Mouse (Mus musculus): ENCODE data around the gene Tesmin. TPM values are rescaled to one million over a fixed set of nuclear protein-coding genes. Genes with fewer than 3 reads are reported as not detected.

The Tesmin gene
- polyA plus RNA-seq (2016; fragmentation: Nextera tagmentation; extraction: Ambion mirVana), result 0.21 and 1.1 TPM in 2 replicates

DNA sequence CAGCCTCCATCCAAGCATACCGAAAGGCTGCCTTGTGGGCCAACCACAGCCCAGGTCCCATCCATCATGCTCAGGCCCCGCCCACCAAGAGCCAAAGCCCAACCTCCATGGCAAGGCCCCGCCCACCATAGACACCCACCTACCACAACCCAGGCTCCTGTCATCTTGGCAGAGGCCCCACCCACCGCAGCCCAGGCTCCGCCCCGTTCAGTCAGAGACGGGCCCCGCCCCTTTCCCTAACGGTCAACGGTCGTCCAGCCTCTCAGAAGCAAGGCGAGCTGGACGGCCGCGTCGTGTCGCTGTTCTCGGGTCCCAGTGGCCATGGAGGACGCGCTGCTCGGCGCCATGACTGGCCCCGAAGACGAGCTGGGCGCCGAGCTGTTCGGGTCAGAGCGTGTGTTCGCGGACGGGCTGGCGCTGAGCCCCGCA, at the start of gene Tesmin:
Tesmin (plus strand) TSS at position 229 of the 429 bp plus-strand sequence.
- Histone ChIP-seq H3K36me3 (peaks cover 7% of the 10 kb centered on the region; the same call in 1 of the 2 replicates), H3K4me1 (peaks cover 26% of the 10 kb centered on the region), H3K27ac (peak within 1 kb of the TSS; percentile 88), H3K4me3 (peak within 1 kb of the TSS; percentile 62), H3K9me3 (peaks cover 3% of the 10 kb centered on the region; the same call in 1 of the 2 replicates), H3K27me3 (ENCODE audit: insufficient read depth, poor library complexity, severe bottlenecking) (0 out of 2 replicates have a peak, but pooled peaks cover 3% of the 10 kb centered on the region)
- 4% methylated on average over 33 of the region's 33 CpGs for WGBS
- DNase-seq (ENCODE audit: low spot score), result peak; percentile 95

DNA sequence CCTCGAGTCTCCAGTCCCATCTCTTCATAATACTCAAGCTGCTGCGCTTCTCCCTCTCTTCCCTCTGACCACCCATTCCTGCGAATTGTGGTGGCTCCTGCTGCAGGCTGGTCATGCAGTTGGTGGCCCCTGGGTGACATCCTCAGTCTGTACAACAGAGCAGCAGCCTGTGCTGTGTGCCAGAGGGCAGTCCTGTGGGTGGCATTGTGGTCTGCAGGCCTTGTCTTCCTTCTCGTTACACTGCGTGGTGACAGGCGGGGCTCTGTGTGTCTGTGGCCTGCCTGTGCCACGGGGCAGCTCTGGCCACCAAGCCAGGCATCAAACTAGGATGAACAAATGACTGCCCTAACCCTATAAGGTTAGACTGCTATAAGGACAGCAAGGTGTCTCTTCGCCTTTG, 49.5 kb upstream of the Tesmin start:
- no peaks in the 10 kb centered on the region for H3K36me3 ChIP-seq
- H3K9me3 ChIP-seq, result no peaks in the 10 kb centered on the region
- no peaks in the 10 kb centered on the region for H3K27me3 ChIP-seq (ENCODE audit: insufficient read depth, poor library complexity, severe bottlenecking)
- H3K4me1 ChIP-seq, result peaks cover 3% of the 10 kb centered on the region; the same call in 1 of the 2 replicates
- no peak for DNase-seq (ENCODE audit: low spot score)
- 80% methylated on average over 8 of the region's 8 CpGs for WGBS
- no peak overlapping the region for H3K4me3 ChIP-seq
- H3K27ac ChIP-seq, result no peak overlapping the region

DNA sequence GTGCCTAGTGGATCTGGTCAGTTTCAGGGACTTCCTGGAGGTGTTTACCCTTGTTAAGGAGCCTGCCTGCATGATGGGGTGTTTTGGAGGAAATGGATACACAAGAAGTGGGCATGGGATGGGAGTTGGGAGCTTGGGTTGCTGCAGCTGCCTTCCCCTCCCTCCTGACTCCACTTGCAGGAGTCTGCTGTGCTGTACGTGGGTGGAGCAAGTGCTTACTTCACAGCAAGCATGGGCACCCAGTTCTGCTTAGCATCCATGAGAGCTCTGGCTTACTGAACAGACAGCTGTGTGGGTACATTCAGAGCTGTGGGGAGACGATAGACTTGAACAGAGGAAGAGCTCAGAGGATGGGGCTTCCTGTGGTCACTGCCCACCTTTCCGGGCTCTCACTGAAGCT, 47.6 kb upstream of the Tesmin start:
- DNase-seq (ENCODE audit: low spot score), result no peak
- no peak overlapping the region for H3K27ac ChIP-seq
- H3K4me3 ChIP-seq, result no peak overlapping the region
- 69% methylated on average over 3 of the region's 3 CpGs for WGBS
- no peaks in the 10 kb centered on the region for H3K9me3 ChIP-seq
- H3K36me3 ChIP-seq, result no peaks in the 10 kb centered on the region
- no peaks in the 10 kb centered on the region; the same call in 1 of the 2 replicates for H3K4me1 ChIP-seq
- H3K27me3 ChIP-seq (ENCODE audit: insufficient read depth, poor library complexity, severe bottlenecking), result no peaks in the 10 kb centered on the region

DNA sequence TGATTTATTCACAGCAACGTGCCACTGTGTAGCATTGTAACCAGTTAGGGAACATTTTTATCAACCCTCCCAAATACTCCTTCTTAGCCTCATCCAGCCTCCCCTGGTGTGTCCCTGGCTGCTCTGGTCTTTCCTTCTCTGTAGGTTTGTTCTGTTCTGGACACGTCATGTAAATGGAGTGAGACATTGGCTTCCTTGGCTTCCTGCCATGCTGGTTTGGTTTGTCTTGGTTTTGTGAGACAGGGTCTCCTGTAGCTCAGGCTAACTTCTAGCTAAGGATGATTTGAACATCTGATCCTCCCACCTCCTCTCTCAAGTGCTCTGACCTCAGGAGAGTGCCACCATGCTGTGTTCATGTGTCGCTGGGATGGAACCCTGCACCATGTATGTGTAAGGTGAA, 44.7 kb upstream of the Tesmin start:
- no peak for DNase-seq (ENCODE audit: low spot score)
- no peaks in the 10 kb centered on the region for H3K27me3 ChIP-seq (ENCODE audit: insufficient read depth, poor library complexity, severe bottlenecking)
- 73% methylated on average over 3 of the region's 3 CpGs for WGBS
- H3K27ac ChIP-seq, result no peak overlapping the region
- H3K9me3 ChIP-seq, result no peaks in the 10 kb centered on the region
- no peaks in the 10 kb centered on the region; the same call in 1 of the 2 replicates for H3K4me1 ChIP-seq
- H3K4me3 ChIP-seq, result no peak overlapping the region
- no peaks in the 10 kb centered on the region for H3K36me3 ChIP-seq

DNA sequence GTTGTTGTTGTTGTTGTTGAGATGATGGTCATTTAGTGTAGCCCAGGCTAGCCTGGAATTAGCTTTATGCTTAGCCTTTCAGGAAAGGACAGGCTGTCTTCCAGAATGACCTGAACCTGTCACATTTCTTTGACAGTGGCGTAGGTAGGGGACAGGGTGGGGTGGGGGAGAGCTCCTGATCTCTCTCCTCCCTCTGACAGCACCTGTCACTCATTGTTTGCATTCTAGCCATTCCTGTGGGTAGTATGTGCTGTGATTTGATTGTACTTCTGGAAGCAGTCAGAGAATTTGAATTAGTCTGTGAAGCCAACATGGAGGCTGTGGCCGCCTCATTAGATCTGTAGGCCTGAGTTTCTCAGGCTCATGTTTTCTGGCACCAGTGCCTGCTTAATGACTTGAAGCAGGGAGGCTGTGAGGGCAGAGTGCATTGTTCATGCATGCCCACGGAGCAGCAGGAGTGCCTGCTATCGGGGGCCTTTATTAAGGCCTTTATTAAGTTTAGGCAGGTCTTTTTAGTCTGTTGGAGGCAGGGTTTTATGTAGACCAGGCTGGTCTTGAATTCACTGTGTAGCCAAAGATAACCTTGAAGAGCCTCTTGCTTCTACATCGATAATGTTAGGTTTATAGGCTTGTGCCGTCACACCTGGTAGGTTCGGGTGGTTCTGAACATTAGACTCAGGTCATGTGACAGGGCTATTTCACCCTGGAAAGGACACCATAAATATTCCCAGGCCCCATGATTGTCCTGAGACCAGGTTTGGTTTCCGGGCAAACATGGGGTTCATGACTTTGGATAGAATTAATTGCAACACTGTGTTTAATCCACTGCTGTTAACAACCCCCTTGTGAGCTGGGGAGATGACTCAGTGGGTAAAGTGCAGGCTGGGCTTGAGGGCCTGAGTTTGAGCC, 43.8 kb upstream of the Tesmin start:
- Histone ChIP-seq H3K27ac (no peak overlapping the region), H3K36me3 (peaks cover 4% of the 10 kb centered on the region; the same call in 1 of the 2 replicates), H3K4me3 (no peak overlapping the region), H3K27me3 (ENCODE audit: insufficient read depth, poor library complexity, severe bottlenecking) (no peaks in the 10 kb centered on the region), H3K9me3 (no peaks in the 10 kb centered on the region), H3K4me1 (no peaks in the 10 kb centered on the region; the same call in 1 of the 2 replicates)
- no peak for DNase-seq (ENCODE audit: low spot score)
- WGBS, result 86% methylated on average over 8 of the region's 8 CpGs

DNA sequence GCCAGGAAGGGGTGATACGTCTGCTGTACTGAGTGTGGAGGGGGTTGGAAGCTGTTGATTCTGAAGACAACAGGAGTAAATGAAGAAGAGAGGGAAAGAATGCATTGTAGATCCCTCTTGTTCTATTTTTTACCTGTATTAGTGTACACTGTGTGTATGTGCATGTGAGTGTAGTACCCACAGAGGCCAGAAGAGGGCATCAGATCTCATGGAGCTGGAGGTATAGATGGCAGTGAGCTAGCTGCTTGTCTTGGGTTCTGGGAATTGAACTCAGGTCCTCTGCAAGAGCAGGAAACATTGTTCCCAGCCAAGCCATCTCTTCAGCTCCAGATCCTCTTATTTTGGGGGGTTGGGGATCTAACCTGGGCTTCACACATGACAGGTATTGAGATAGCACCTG, 40.9 kb upstream of the Tesmin start:
- WGBS, result 90% methylated on average over 1 of the region's 1 CpGs
- H3K27me3 ChIP-seq (ENCODE audit: insufficient read depth, poor library complexity, severe bottlenecking), result no peaks in the 10 kb centered on the region
- no peaks in the 10 kb centered on the region for H3K9me3 ChIP-seq
- H3K36me3 ChIP-seq, result peaks cover 6% of the 10 kb centered on the region; the same call in 1 of the 2 replicates
- DNase-seq (ENCODE audit: low spot score), result no peak
- no peak overlapping the region for H3K27ac ChIP-seq
- no peak overlapping the region for H3K4me3 ChIP-seq
- no peaks in the 10 kb centered on the region; the same call in 1 of the 2 replicates for H3K4me1 ChIP-seq

DNA sequence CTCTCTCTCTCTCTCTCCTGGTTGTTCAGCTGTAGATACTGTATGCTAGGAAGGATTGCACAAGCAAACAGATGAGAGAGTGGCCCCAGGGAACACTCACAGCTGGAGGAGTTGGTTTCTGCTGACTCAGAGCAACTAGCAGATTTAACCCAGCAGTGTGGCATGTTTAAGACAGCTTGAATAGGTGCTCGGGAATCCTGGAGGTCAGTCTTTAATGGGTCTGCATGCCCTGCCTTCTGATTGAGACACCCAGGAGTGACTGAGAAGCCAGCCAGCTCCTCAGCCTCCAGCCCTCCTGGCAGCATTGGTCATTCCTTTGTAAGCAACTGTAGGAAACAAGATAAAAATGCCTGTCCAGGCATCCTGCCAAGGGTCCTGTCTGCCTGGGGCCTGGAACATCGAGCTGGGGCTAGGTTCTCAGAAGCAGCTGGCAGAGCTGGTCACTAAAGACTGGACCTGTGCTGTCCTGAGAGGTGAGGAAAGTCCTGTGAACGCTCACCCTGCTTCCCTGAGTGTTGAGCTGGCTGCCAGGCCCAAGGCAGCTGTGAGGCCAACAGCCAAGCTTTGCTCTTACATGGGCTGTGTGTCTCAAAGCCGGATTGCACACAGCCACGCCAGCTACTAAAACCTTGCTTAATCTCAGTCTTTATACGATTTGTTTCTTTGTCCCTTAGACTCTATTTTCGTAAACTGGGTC, 35.1 kb upstream of the Tesmin start:
- no peak for DNase-seq (ENCODE audit: low spot score)
- 52% methylated on average over 7 of the region's 7 CpGs for WGBS
- H3K27me3 ChIP-seq (ENCODE audit: insufficient read depth, poor library complexity, severe bottlenecking), result no peaks in the 10 kb centered on the region
- H3K4me3 ChIP-seq, result no peak overlapping the region
- H3K4me1 ChIP-seq, result peaks cover 8% of the 10 kb centered on the region; the same call in 1 of the 2 replicates
- H3K27ac ChIP-seq, result peak overlapping the region; percentile 18; the same call in 1 of the 2 replicates
- H3K36me3 ChIP-seq, result peaks cover 6% of the 10 kb centered on the region; the same call in 1 of the 2 replicates
- H3K9me3 ChIP-seq, result no peaks in the 10 kb centered on the region

DNA sequence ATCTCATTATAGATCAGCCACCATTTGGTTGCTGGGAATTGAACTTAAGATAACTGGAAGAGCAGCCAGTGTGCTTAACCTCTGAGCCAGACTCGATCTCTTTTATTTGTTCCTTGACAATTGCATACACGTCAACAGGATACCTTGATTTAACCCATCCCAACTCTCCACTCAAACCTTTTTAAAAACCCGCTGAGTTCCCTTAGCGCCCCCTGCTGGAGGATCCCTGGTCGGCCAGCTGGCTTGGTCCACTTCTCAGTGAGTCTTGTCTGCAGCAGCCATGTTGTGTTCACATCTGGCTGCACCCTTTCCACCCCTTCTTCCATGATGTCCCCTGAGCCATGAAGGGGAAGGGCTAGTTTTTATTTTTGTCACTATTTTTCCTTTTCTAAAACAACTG, 33.6 kb upstream of the Tesmin start:
- no peak for DNase-seq (ENCODE audit: low spot score)
- H3K36me3 ChIP-seq, result peaks cover under 1% of the 10 kb centered on the region; the same call in 1 of the 2 replicates
- H3K9me3 ChIP-seq, result no peaks in the 10 kb centered on the region
- WGBS, result 58% methylated on average over 5 of the region's 5 CpGs
- H3K4me1 ChIP-seq, result peaks cover 8% of the 10 kb centered on the region; the same call in 1 of the 2 replicates
- H3K27ac ChIP-seq, result no peak overlapping the region
- H3K4me3 ChIP-seq, result no peak overlapping the region
- H3K27me3 ChIP-seq (ENCODE audit: insufficient read depth, poor library complexity, severe bottlenecking), result no peaks in the 10 kb centered on the region

DNA sequence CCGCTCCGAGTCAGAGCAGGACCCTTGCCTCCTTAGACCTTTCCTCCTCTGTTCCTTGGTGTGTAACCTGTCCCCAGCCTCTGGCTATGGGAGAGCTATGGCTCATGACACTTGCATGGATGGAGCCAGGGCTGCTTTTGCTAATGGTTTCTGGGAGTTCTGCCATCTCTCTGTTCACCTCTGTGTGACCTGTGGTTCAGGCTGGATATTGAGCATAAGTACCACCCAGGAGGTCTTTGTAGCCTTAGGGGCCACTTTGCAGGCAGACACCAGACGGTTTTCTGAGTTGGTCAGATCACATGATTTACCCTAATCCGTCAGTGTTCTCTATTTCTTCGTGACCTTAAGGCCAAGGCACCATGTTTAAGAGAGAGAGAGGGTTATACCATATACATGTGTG, 32.1 kb upstream of the Tesmin start:
- no peaks in the 10 kb centered on the region for H3K27me3 ChIP-seq (ENCODE audit: insufficient read depth, poor library complexity, severe bottlenecking)
- H3K4me3 ChIP-seq, result no peak overlapping the region
- DNase-seq (ENCODE audit: low spot score), result no peak
- H3K4me1 ChIP-seq, result peaks cover 8% of the 10 kb centered on the region; the same call in 1 of the 2 replicates
- H3K36me3 ChIP-seq, result no peaks in the 10 kb centered on the region; the same call in 1 of the 2 replicates
- no peak overlapping the region for H3K27ac ChIP-seq
- 79% methylated on average over 5 of the region's 5 CpGs for WGBS
- no peaks in the 10 kb centered on the region for H3K9me3 ChIP-seq

DNA sequence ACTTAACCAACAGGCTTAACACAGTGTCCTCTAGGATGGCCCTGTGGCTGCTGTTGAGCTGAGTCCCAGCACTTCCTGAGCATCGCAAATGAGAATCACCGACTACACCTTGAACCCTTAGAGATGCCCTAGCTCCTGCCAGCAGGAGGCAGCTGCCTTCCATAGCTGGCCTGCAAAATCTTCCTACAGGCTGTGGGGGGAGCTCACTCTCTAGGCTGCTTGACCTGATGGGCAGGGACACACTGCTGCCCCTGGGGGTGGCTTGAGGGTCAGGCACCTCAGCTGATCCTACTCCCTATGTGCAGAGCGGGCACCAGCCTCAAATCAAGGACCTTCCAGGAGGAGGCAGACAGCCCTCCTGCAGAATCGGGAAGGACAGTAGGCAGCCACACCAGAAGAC, 31.0 kb upstream of the Tesmin start:
- 65% methylated on average over 4 of the region's 4 CpGs for WGBS
- Histone ChIP-seq H3K9me3 (no peaks in the 10 kb centered on the region), H3K36me3 (peaks cover 2% of the 10 kb centered on the region; the same call in 1 of the 2 replicates), H3K27me3 (ENCODE audit: insufficient read depth, poor library complexity, severe bottlenecking) (no peaks in the 10 kb centered on the region), H3K4me1 (peaks cover 8% of the 10 kb centered on the region; the same call in 1 of the 2 replicates), H3K27ac (no peak overlapping the region), H3K4me3 (no peak overlapping the region)
- DNase-seq (ENCODE audit: low spot score), result no peak

DNA sequence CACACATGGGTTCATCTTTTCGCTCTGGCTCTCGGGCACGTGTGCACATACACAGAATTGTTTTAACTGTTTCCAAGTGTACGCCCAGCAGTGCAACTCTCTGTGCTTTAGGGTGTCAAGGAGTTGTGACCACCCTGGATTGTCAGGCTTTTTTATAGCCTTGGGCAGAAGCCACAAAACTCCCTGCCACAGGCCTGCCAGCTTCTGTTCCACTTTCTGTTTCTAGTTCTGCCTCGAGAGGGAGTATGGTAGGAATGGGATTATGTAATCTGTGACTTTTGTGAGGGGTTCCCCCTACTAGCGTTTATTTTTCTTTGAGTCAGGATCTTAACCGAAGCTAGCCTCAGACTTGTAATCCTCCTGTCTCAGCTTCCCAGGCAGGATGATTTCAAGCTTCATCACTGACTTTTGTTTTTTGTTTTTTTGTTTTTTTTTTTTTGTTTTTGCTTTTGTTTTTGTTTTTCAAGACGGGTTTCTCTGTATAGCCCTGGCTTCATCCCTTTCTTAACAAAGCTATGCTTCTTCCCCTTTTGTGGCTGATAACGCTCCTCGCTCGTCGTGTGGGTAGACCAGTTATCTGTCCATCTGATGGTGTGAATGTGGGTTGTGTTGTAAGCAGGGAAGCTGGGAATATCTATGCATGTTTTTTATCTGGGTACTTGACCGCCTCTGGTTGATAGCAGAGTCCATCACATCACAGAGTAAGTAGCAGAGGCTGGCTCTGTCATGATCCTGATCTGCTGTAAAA, 28.6 kb upstream of the Tesmin start:
- Histone ChIP-seq H3K27ac (no peak overlapping the region), H3K4me3 (no peak overlapping the region), H3K36me3 (peaks cover 12% of the 10 kb centered on the region; the same call in 1 of the 2 replicates), H3K4me1 (no peaks in the 10 kb centered on the region), H3K27me3 (ENCODE audit: insufficient read depth, poor library complexity, severe bottlenecking) (no peaks in the 10 kb centered on the region), H3K9me3 (no peaks in the 10 kb centered on the region)
- 76% methylated on average over 13 of the region's 13 CpGs for WGBS
- no peak for DNase-seq (ENCODE audit: low spot score)

DNA sequence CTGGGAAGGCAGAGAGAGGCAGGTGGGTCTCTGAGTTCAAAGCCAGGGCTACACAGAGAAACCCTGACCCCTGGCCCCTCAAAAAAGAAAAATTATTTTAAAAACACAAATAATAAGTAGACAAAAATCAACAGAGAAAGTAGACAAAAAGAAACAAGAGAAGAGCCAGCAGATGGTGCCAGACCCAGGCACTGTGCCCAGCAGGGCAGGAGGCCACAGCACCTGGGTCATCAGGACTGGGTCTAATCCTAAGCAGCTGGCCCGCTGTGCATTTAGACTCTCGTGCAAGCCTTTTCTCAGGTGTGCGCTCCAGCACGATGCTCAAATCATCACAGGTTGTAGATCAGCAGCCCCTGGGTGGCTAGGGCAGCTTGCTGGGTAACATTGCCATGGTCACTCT, 25.1 kb upstream of the Tesmin start:
- no peaks in the 10 kb centered on the region for H3K27me3 ChIP-seq (ENCODE audit: insufficient read depth, poor library complexity, severe bottlenecking)
- H3K36me3 ChIP-seq, result peaks cover 32% of the 10 kb centered on the region; the same call in 1 of the 2 replicates
- H3K9me3 ChIP-seq, result no peaks in the 10 kb centered on the region
- 86% methylated on average over 4 of the region's 4 CpGs for WGBS
- no peak overlapping the region for H3K4me3 ChIP-seq
- H3K4me1 ChIP-seq, result no peaks in the 10 kb centered on the region
- DNase-seq (ENCODE audit: low spot score), result no peak
- H3K27ac ChIP-seq, result no peak overlapping the region

All from heart, embryonic 10.5 days (tissue).